Mouse (Mus musculus) lung, postnatal 0 days (tissue): ENCODE results near the gene Gsdma3. TPM values are rescaled to one million over a fixed set of nuclear protein-coding genes. Genes with fewer than 3 reads are reported as not detected.

Experiments
- ATAC-seq: fragments of 200-750 bp; cut with Nextera tagmentation; 2 replicates; pipeline ENCODE4 v1.8.0; 2017; ENCODE audit warnings: moderate library complexity
- DNase-seq: peaks from one replicate; pipeline ENCODE4 v3.0.0-alpha.2; 2016; ENCODE audit warnings: low spot score
- H3K27ac ChIP-seq: fragments of 300-500 bp; sonication (generic); 2 replicates; pipeline ENCODE4 v1.5.1; 2014; ENCODE audit warnings: antibody characterized with exemption, mild to moderate bottlenecking, low read length, mixed read lengths
- H3K27me3 ChIP-seq: fragments of 300-500 bp; sonication (generic); replicated peaks from 2 replicates; pipeline ENCODE4 v1.6.1; 2014; ENCODE audit warnings: low read length, mixed read lengths; ENCODE audit not compliant: insufficient read depth
- H3K36me3 ChIP-seq: fragments of 300-500 bp; sonication (generic); 2 replicates; pipeline ENCODE4 v1.6.1; 2014; ENCODE audit warnings: low read length, mixed read lengths; ENCODE audit not compliant: insufficient read depth
- H3K4me1 ChIP-seq: fragments of 300-500 bp; sonication (generic); 2 replicates; pipeline ENCODE4 v1.6.1; 2014; ENCODE audit warnings: antibody characterized with exemption, low read depth, low read length, mixed read lengths; ENCODE audit not compliant: insufficient read depth
- H3K4me2 ChIP-seq: fragments of 300-500 bp; sonication (generic); replicated peaks from 2 replicates; pipeline ENCODE4 v1.6.1; 2014; ENCODE audit warnings: low read depth, mild to moderate bottlenecking, low read length, moderate library complexity, mixed read lengths
- H3K4me3 ChIP-seq: fragments of 300-500 bp; sonication (generic); 2 replicates; pipeline ENCODE4 v1.5.1; 2014; ENCODE audit warnings: low read depth, low read length
- H3K9ac ChIP-seq: fragments of 300-500 bp; sonication (generic); replicated peaks from 2 replicates; pipeline ENCODE4 v1.6.1; 2014; ENCODE audit warnings: low read depth, mild to moderate bottlenecking
- H3K9me3 ChIP-seq: fragments of 300-500 bp; sonication (generic); 2 replicates; pipeline ENCODE4 v1.6.1; 2016; ENCODE audit warnings: low read length, mixed read lengths
- CTCF ChIP-seq: IDR thresholded peaks from 2 replicates; pipeline ENCODE4 v1.5.1; 2016; ENCODE audit warnings: antibody characterized with exemption, mild to moderate bottlenecking
- EP300 ChIP-seq: IDR thresholded peaks from 2 replicates; pipeline ENCODE4 v1.6.1; 2016; ENCODE audit warnings: antibody characterized with exemption, mild to moderate bottlenecking, control low read depth
- WGBS: fragments of 180-500 bp; shearing (Covaris S2); extraction: QIAGEN DNeasy Blood & Tissue Kit; methylation state at CpG from one replicate; pipeline ENCODE4 v1.1.7; 2014; 5-methylcytosine and 5-hydroxymethylcytosine counted together
- polyA plus RNA-seq: library from polyadenylated mRNA; unstranded; fragments of >200 nt; fragmentation: Nextera tagmentation; extraction: Ambion mirVana; gene quantifications from 2 replicates; pipeline ENCODE4 v1.2.1, GENCODE M21; 2015

Gsdma3 gene
- polyA plus RNA-seq, 1 experiment from 2014 or later, result not detected

DNA sequence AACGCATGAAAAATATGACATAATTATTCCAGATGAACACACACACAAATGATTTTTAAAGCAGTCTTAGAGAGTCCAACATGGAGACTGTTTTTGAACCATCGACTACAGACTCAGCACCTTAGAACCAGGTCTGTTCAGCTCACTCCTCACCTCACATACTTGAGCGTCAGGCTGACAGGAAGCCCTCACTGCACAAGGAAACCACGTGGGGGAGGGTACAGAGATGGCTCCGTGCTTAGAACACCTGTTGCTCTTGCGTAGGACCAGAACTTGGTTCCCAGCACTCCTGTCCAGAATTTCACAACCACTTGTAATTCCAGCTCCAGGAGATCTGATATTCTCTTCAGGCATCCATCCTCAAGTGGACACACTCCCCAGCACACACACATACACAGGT, 31.1 kb upstream of the Gsdma3 start:
- Histone ChIP-seq H3K9me3 (no peaks in the 10 kb centered on the region), H3K27me3 (no peaks in the 10 kb centered on the region), H3K4me3 (no peak overlapping the region), H3K27ac (no peak overlapping the region), H3K36me3 (no peaks in the 10 kb centered on the region), H3K4me1 (no peaks in the 10 kb centered on the region), H3K9ac (no peak overlapping the region), H3K4me2 (no peak overlapping the region)
- TF ChIP-seq CTCF, result no peak
- TF ChIP-seq EP300, result no peak
- no peak for ATAC-seq
- DNase-seq, result no peak
- 65% methylated on average over 6 of the region's 6 CpGs for WGBS

DNA sequence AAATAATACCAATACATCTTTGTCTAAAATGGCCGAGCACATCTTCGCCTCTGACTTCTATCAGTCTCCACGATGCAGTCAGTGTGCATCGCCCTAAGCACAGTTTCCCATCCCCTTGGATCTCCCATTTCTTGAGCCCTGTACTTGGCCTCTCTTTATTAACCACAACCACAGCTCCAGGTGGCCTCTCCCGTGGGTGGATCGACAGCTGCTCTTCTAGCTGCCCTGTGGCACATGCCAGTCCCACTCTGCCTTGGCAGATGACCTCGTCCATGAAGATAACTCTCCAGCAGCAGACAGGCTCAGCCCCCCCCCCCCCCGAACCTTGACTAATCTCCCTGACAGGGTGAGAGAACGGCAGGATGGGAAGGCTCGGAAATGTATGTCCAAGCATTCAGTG, 30.7 kb upstream of the Gsdma3 start:
- no peaks in the 10 kb centered on the region for H3K4me1 ChIP-seq
- WGBS, result 60% methylated on average over 10 of the region's 10 CpGs
- no peak for ATAC-seq

DNA sequence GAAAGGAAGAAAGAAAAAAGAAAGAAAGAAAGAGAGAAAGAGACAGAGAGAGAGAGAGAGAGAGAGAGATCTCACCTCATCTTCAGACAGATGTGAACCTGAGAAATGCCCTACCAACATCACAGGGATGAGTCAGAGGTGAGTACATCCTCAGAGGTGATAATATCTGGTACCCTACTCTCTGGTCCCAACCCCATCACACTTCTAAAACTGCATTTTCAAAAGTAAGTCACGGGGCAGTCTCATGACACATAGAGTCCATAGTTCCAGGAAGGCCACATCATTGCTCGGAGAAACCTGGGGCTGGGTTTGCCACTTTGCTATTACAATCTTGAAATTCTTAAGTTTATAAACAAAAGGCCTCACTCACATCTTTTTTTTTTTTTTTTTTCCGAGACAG, 30.2 kb upstream of the Gsdma3 start:
- Histone ChIP-seq H3K4me1 (no peaks in the 10 kb centered on the region), H3K27me3 (no peaks in the 10 kb centered on the region), H3K27ac (no peak overlapping the region), H3K4me2 (no peak overlapping the region), H3K4me3 (no peak overlapping the region), H3K36me3 (no peaks in the 10 kb centered on the region), H3K9me3 (no peaks in the 10 kb centered on the region), H3K9ac (no peak overlapping the region)
- no peak for ATAC-seq
- no peak for TF ChIP-seq CTCF
- no peak for TF ChIP-seq EP300
- 77% methylated on average over 3 of the region's 3 CpGs for WGBS
- no peak for DNase-seq

More for the DNA sequence above, 30.7 kb upstream of the Gsdma3 start:
- Histone ChIP-seq H3K4me2 (no peak overlapping the region), H3K4me3 (no peak overlapping the region), H3K9ac (no peak overlapping the region), H3K27me3 (no peaks in the 10 kb centered on the region), H3K27ac (no peak overlapping the region), H3K36me3 (no peaks in the 10 kb centered on the region), H3K9me3 (no peaks in the 10 kb centered on the region)
- no peak for TF ChIP-seq EP300
- TF ChIP-seq CTCF, result no peak
- no peak for DNase-seq

DNA sequence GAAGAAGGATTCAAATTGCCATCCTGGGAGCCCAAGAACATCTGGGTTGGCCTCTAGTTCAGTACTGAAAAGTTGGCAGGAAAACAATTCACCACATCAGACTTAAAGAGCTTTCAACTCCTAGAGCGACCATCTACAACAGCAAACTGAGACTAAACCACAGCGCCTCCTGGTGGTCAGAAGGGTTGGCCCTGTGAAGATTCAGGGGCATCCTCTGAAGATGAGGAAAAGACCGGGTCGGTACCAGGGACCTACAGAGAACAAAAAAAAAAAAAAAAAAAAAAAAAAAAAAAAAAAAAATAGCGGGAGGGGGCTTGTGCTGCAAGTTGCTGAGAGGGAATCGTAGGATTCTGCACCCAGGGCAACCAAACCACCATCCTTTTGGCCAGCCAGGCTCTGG, 28.8 kb upstream of the Gsdma3 start:
- TF ChIP-seq EP300 (no peak), CTCF (peak; percentile 86)
- no peak overlapping the region for H3K4me2 ChIP-seq
- no peak overlapping the region for H3K9ac ChIP-seq
- no peaks in the 10 kb centered on the region for H3K36me3 ChIP-seq
- H3K4me1 ChIP-seq, result 0 out of 2 replicates have a peak, but pooled peaks cover 2% of the 10 kb centered on the region
- peak; percentile 67 for ATAC-seq
- peak; percentile 89 for DNase-seq
- no peak overlapping the region for H3K27ac ChIP-seq
- WGBS, result 39% methylated on average over 6 of the region's 6 CpGs
- H3K4me3 ChIP-seq, result no peak overlapping the region
- no peaks in the 10 kb centered on the region for H3K27me3 ChIP-seq
- H3K9me3 ChIP-seq, result no peaks in the 10 kb centered on the region

DNA sequence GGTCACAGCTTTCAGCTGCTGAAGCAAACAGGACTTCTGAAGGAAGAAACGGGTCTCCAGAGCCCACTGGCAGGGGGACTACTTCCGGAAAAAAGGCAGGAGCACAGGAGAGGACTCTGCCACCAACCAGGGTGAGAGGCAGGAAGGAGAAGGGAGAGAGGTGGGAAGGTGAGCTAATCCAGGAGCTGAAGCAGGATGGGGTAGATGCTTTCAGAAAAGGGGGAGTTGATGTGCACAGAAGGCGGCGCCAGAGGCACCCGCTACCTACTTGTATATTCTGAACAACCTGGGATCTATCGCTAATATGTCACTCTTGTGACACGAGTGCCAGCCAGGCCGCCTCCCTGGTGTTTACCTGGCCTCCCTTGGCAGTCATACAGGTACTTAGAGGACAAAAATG, 28.2 kb upstream of the Gsdma3 start, which contains the start of gene Lrrc3c:
Gene Lrrc3c (plus strand): TSS at position 301 of the 400 bp plus-strand sequence.
- no peak for TF ChIP-seq EP300
- H3K4me3 ChIP-seq, result no peak within 1 kb of the TSS
- no peaks in the 10 kb centered on the region for H3K9me3 ChIP-seq
- H3K36me3 ChIP-seq, result no peaks in the 10 kb centered on the region
- H3K27me3 ChIP-seq, result no peaks in the 10 kb centered on the region
- 0 out of 2 replicates have a peak, but pooled peaks cover 2% of the 10 kb centered on the region for H3K4me1 ChIP-seq
- ATAC-seq (no peak), DNase-seq (no peak)
- H3K9ac ChIP-seq, result no peak within 1 kb of the TSS
- WGBS, result 63% methylated on average over 8 of the region's 8 CpGs
- H3K4me2 ChIP-seq, result no peak within 1 kb of the TSS
- no peak within 1 kb of the TSS for H3K27ac ChIP-seq

DNA sequence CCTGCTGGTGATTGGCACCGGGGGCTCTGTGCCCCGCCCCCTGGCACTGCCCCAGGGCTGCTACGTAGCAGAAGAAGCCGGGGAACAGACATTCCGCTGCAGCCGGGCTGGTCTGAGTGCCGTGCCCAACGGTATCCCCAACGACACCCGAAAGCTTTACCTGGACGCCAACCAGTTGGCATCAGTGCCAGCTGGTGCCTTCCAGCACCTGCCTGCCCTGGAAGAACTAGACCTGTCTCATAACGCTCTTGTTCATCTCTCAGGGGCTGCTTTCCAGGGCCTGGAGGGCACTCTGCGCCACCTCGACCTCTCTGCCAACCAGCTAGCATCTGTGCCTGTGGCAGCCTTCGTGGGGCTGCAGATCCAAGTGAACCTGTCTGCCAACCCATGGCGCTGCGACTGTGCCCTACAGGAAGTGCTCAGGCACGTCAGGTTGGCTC, 27.3 kb upstream of the Gsdma3 start:
- 48% methylated on average over 18 of the region's 18 CpGs for WGBS

DNA sequence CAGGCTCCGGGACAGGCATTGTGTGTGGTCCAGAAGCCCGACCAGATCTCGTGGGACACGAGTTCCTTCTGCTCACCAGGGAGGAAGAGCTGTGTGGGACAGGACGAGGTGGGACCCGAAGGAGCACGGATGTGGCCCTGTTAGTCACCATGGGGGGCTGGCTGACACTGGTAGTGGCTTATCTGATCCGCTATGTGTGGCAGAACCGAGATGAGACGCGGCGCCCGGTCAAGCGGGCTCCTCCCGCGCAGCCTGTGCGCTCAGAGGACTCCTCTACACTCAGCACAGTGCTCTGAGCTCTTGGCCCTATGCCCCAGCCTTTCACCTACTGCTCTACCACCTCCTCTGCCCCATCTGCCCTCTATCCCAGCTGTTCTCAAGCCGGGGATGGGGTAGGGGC, 26.9 kb upstream of the Gsdma3 start:
- TF ChIP-seq EP300 (no peak), CTCF (no peak)
- no peaks in the 10 kb centered on the region for H3K36me3 ChIP-seq
- ATAC-seq (no peak), DNase-seq (no peak)
- no peak overlapping the region for H3K9ac ChIP-seq
- no peak overlapping the region for H3K4me2 ChIP-seq
- no peak overlapping the region for H3K27ac ChIP-seq
- 0 out of 2 replicates have a peak, but pooled peaks cover 2% of the 10 kb centered on the region for H3K4me1 ChIP-seq
- 20% methylated on average over 15 of the region's 18 CpGs for WGBS
- H3K27me3 ChIP-seq, result no peaks in the 10 kb centered on the region
- H3K9me3 ChIP-seq, result no peaks in the 10 kb centered on the region
- no peak overlapping the region for H3K4me3 ChIP-seq

More for the DNA sequence above, 27.3 kb upstream of the Gsdma3 start:
- Histone ChIP-seq H3K4me1 (0 out of 2 replicates have a peak, but pooled peaks cover 2% of the 10 kb centered on the region), H3K36me3 (no peaks in the 10 kb centered on the region), H3K4me3 (no peak overlapping the region), H3K4me2 (no peak overlapping the region), H3K9me3 (no peaks in the 10 kb centered on the region), H3K27ac (no peak overlapping the region), H3K9ac (no peak overlapping the region), H3K27me3 (no peaks in the 10 kb centered on the region)
- ATAC-seq (no peak), DNase-seq (no peak)
- TF ChIP-seq CTCF (no peak), EP300 (no peak)
